Mouse (Mus musculus): ENCODE measurements around the gene Gpr156. TPM values are rescaled to one million over a fixed set of nuclear protein-coding genes. Genes with fewer than 3 reads are reported as not detected.
A peak's percentile ranks its signal among the peaks of the same experiment; 100 is the strongest.

Gpr156 gene
- polyA plus RNA-seq, 1 experiment from 2014 or later = 0.63 TPM

- no peaks in the 10 kb centered on the region for H3K36me3 ChIP-seq (ENCODE audit: control insufficient read depth, insufficient read depth, low read length)
- no peak for ATAC-seq (ENCODE audit: low read depth)
- 0 out of 2 replicates have a peak, but pooled peaks cover 3% of the 10 kb centered on the region for H3K4me1 ChIP-seq (replicated peaks; ENCODE audit: control insufficient read depth, insufficient read depth, low read length)
- no peak overlapping the region for H3K9ac ChIP-seq (ENCODE audit: low read length)
- H3K9me3 ChIP-seq (ENCODE audit: control insufficient read depth, low read length) = no peaks in the 10 kb centered on the region
- H3K4me2 ChIP-seq (ENCODE audit: low read depth, low read length) = no peak overlapping the region
- no peaks in the 10 kb centered on the region for H3K27me3 ChIP-seq (ENCODE audit: control insufficient read depth, insufficient read depth, low read depth, low read length)
- WGBS = 84% methylated on average over 2 of the region's 2 CpGs
- no peak overlapping the region for H3K27ac ChIP-seq (ENCODE audit: low read length)
- no peak overlapping the region for H3K4me3 ChIP-seq (ENCODE audit: low read length)
These were observed 13.3 kb downstream of the Gpr156 start for GRCm38 (mm10) chr16:37929626-37930025.

GRCm38 (mm10) chr16:37934932-37935331, 18.6 kb downstream of the Gpr156 start:
- no peak overlapping the region for H3K9ac ChIP-seq (ENCODE audit: low read length)
- no peaks in the 10 kb centered on the region for H3K27me3 ChIP-seq (ENCODE audit: control insufficient read depth, insufficient read depth, low read depth, low read length)
- no peaks in the 10 kb centered on the region for H3K9me3 ChIP-seq (ENCODE audit: control insufficient read depth, low read length)
- WGBS = 80% methylated on average over 2 of the region's 2 CpGs
- ATAC-seq (ENCODE audit: low read depth) = no peak
- no peak overlapping the region for H3K27ac ChIP-seq (ENCODE audit: low read length)
- no peak overlapping the region for H3K4me3 ChIP-seq (ENCODE audit: low read length)
- no peaks in the 10 kb centered on the region for H3K4me1 ChIP-seq (replicated peaks; ENCODE audit: control insufficient read depth, insufficient read depth, low read length)
- no peak overlapping the region for H3K4me2 ChIP-seq (ENCODE audit: low read depth, low read length)
- H3K36me3 ChIP-seq (ENCODE audit: control insufficient read depth, insufficient read depth, low read length) = no peaks in the 10 kb centered on the region

GRCm38 (mm10) chr16:37937276-37937675, 21.0 kb downstream of the Gpr156 start:
- Histone ChIP-seq H3K4me3 (ENCODE audit: low read length) (no peak overlapping the region), H3K27me3 (ENCODE audit: control insufficient read depth, insufficient read depth, low read depth, low read length) (no peaks in the 10 kb centered on the region), H3K9ac (ENCODE audit: low read length) (no peak overlapping the region), H3K4me2 (ENCODE audit: low read depth, low read length) (no peak overlapping the region), H3K4me1 (replicated peaks; ENCODE audit: control insufficient read depth, insufficient read depth, low read length) (no peaks in the 10 kb centered on the region), H3K9me3 (ENCODE audit: control insufficient read depth, low read length) (no peaks in the 10 kb centered on the region), H3K36me3 (ENCODE audit: control insufficient read depth, insufficient read depth, low read length) (no peaks in the 10 kb centered on the region), H3K27ac (ENCODE audit: low read length) (no peak overlapping the region)
- ATAC-seq (ENCODE audit: low read depth) = no peak
- 74% methylated on average over 8 of the region's 8 CpGs for WGBS

GRCm38 (mm10) chr16:37938125-37939081, 22.1 kb downstream of the Gpr156 start:
- Histone ChIP-seq H3K9ac (ENCODE audit: low read length) (no peak overlapping the region), H3K9me3 (ENCODE audit: control insufficient read depth, low read length) (no peaks in the 10 kb centered on the region), H3K4me3 (ENCODE audit: low read length) (no peak overlapping the region), H3K4me2 (ENCODE audit: low read depth, low read length) (no peak overlapping the region), H3K27me3 (ENCODE audit: control insufficient read depth, insufficient read depth, low read depth, low read length) (no peaks in the 10 kb centered on the region), H3K4me1 (replicated peaks; ENCODE audit: control insufficient read depth, insufficient read depth, low read length) (no peaks in the 10 kb centered on the region), H3K36me3 (ENCODE audit: control insufficient read depth, insufficient read depth, low read length) (no peaks in the 10 kb centered on the region), H3K27ac (ENCODE audit: low read length) (no peak overlapping the region)
- 53% methylated on average over 16 of the region's 17 CpGs for WGBS
- peak; percentile 53 for ATAC-seq (ENCODE audit: low read depth)

- Histone ChIP-seq H3K4me3 (ENCODE audit: low read length) (no peak overlapping the region), H3K4me2 (ENCODE audit: low read depth, low read length) (no peak overlapping the region), H3K36me3 (ENCODE audit: control insufficient read depth, insufficient read depth, low read length) (no peaks in the 10 kb centered on the region), H3K27me3 (ENCODE audit: control insufficient read depth, insufficient read depth, low read depth, low read length) (no peaks in the 10 kb centered on the region), H3K9ac (ENCODE audit: low read length) (no peak overlapping the region), H3K9me3 (ENCODE audit: control insufficient read depth, low read length) (no peaks in the 10 kb centered on the region), H3K4me1 (replicated peaks; ENCODE audit: control insufficient read depth, insufficient read depth, low read length) (no peaks in the 10 kb centered on the region), H3K27ac (ENCODE audit: low read length) (no peak overlapping the region)
- no peak for ATAC-seq (ENCODE audit: low read depth)
- WGBS = 66% methylated on average over 11 of the region's 11 CpGs
These were observed 23.0 kb downstream of the Gpr156 start for GRCm38 (mm10) chr16:37939082-37939863.

- Histone ChIP-seq H3K4me3 (ENCODE audit: low read length) (no peak overlapping the region), H3K27ac (ENCODE audit: low read length) (no peak overlapping the region), H3K4me2 (ENCODE audit: low read depth, low read length) (no peak overlapping the region), H3K4me1 (replicated peaks; ENCODE audit: control insufficient read depth, insufficient read depth, low read length) (no peaks in the 10 kb centered on the region), H3K9me3 (ENCODE audit: control insufficient read depth, low read length) (no peaks in the 10 kb centered on the region), H3K36me3 (ENCODE audit: control insufficient read depth, insufficient read depth, low read length) (no peaks in the 10 kb centered on the region), H3K9ac (ENCODE audit: low read length) (no peak overlapping the region), H3K27me3 (ENCODE audit: control insufficient read depth, insufficient read depth, low read depth, low read length) (no peaks in the 10 kb centered on the region)
- WGBS = 67% methylated on average over 10 of the region's 10 CpGs
- ATAC-seq (ENCODE audit: low read depth) = no peak
These were observed 24.0 kb downstream of the Gpr156 start for GRCm38 (mm10) chr16:37940291-37940690.

- H3K4me1 ChIP-seq (replicated peaks; ENCODE audit: control insufficient read depth, insufficient read depth, low read length) = no peaks in the 10 kb centered on the region
- 37% methylated on average over 2 of the region's 2 CpGs for WGBS
- H3K4me2 ChIP-seq (ENCODE audit: low read depth, low read length) = no peak overlapping the region
- peak; percentile 85 for ATAC-seq (ENCODE audit: low read depth)
- no peak overlapping the region for H3K4me3 ChIP-seq (ENCODE audit: low read length)
- H3K9me3 ChIP-seq (ENCODE audit: control insufficient read depth, low read length) = no peaks in the 10 kb centered on the region
- no peaks in the 10 kb centered on the region for H3K36me3 ChIP-seq (ENCODE audit: control insufficient read depth, insufficient read depth, low read length)
- peak overlapping the region; percentile 62 for H3K27ac ChIP-seq (ENCODE audit: low read length)
- no peak overlapping the region for H3K9ac ChIP-seq (ENCODE audit: low read length)
- H3K27me3 ChIP-seq (ENCODE audit: control insufficient read depth, insufficient read depth, low read depth, low read length) = no peaks in the 10 kb centered on the region
These were observed 27.4 kb downstream of the Gpr156 start for GRCm38 (mm10) chr16:37943701-37944100.

- Histone ChIP-seq H3K36me3 (ENCODE audit: control insufficient read depth, insufficient read depth, low read length) (no peaks in the 10 kb centered on the region), H3K9ac (ENCODE audit: low read length) (no peak overlapping the region), H3K4me1 (replicated peaks; ENCODE audit: control insufficient read depth, insufficient read depth, low read length) (no peaks in the 10 kb centered on the region), H3K9me3 (ENCODE audit: control insufficient read depth, low read length) (no peaks in the 10 kb centered on the region), H3K4me3 (ENCODE audit: low read length) (no peak overlapping the region), H3K4me2 (ENCODE audit: low read depth, low read length) (no peak overlapping the region), H3K27me3 (ENCODE audit: control insufficient read depth, insufficient read depth, low read depth, low read length) (no peaks in the 10 kb centered on the region), H3K27ac (ENCODE audit: low read length) (peak overlapping the region; percentile 19; the same call in 1 of the 2 replicates)
- WGBS = 70% methylated on average over 8 of the region's 8 CpGs
- ATAC-seq (ENCODE audit: low read depth) = no peak
These were observed 28.9 kb downstream of the Gpr156 start for GRCm38 (mm10) chr16:37945031-37945796.

Measured in lung, embryonic 16.5 days (tissue).